Mouse (Mus musculus): ENCODE results near the gene Gpatch2. TPM values are rescaled to one million over a fixed set of nuclear protein-coding genes. Genes with fewer than 3 reads are reported as not detected.

The Gpatch2 gene
- polyA plus RNA-seq, 1 experiment, result 5.3 TPM

DNA sequence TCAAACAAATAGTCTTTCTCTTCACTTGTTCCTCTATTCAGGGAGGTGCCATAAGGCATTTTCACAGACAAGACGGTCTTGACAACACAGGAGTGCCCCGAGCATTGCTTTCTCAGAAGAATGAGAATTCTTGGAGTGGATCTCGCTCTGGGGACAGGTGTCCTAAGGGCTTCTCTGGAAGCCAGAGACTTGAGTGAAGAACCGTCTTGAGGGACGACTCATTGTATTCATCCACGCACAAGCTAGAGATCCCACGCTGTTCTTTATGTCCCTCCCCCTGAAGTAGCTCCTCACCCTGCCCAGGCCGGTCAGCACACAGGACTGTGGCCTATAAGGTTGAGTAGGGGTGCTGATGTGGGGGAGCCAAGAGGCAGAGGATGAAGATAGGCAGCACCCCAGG lies 141.6 kb downstream of the Gpatch2 start:
- TF ChIP-seq CEBPB (IDR thresholded peaks at IDR 0.05; ENCODE audit: insufficient read depth, poor library complexity, severe bottlenecking) (no peak), MYOG (IDR thresholded peaks at IDR 0.05; ENCODE audit: control insufficient read depth in 1 of 3, insufficient read depth in 1 of 3, insufficient read length in 2 of 3, low read depth in 2 of 3) (no peak), MYOD1 (IDR thresholded peaks at IDR 0.05; ENCODE audit: control insufficient read depth in 1 of 3, insufficient read length in 2 of 3, low read depth in 2 of 3) (no peak)
- H3ac ChIP-seq (ENCODE audit: control insufficient read depth, insufficient read length), result no peak overlapping the region

DNA sequence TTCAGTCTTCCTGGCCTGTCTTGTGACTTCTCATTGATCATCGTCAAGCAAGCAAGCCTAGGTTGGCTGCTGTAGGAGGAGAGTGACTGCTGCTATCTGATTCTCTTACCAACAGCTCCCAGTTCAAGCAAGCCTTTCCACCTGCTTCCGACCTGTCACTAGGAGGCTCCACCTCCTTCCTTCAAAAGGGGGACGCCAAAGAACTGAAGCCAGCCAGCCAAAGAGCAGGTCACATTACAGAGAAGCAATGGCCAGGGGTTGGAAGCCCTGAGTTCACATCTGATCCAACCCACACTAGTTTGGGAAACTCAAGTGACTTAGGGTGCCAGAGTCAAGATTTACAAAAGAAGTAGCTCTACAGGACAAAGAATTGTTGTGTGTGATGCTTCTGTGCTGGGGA lies 144.9 kb downstream of the Gpatch2 start:
- Histone ChIP-seq H3ac (ENCODE audit: control insufficient read depth, insufficient read length) (no peak overlapping the region), H3K36me3 (ENCODE audit: control insufficient read depth, insufficient read depth) (no peaks in the 10 kb centered on the region), H3K27me3 (ENCODE audit: control insufficient read depth, insufficient read depth, insufficient read length) (no peaks in the 10 kb centered on the region), H3K4me3 (no peak overlapping the region), H3K4me2 (ENCODE audit: low read depth) (no peak overlapping the region), H3K79me2 (ENCODE audit: control insufficient read depth, insufficient read depth) (no peaks in the 10 kb centered on the region)
- TF ChIP-seq SRF (IDR thresholded peaks at IDR 0.05; ENCODE audit: control insufficient read depth, insufficient read length, low read depth) (no peak), TCF3 (IDR thresholded peaks at IDR 0.05; ENCODE audit: insufficient read length, low read depth) (no peak), POLR2A (IDR thresholded peaks at IDR 0.05; ENCODE audit: insufficient read length, low read depth) (no peak), MYOD1 (IDR thresholded peaks at IDR 0.05; ENCODE audit: control insufficient read depth in 1 of 3, insufficient read length in 2 of 3, low read depth in 2 of 3) (no peak), E2F4 (IDR thresholded peaks at IDR 0.05; ENCODE audit: insufficient read depth) (no peak)

More for the DNA sequence above, 141.6 kb downstream of the Gpatch2 start:
- Histone ChIP-seq H3K4me3 (no peak overlapping the region), H3K79me2 (ENCODE audit: control insufficient read depth, insufficient read depth) (no peaks in the 10 kb centered on the region), H3K27me3 (ENCODE audit: control insufficient read depth, insufficient read depth, insufficient read length) (no peaks in the 10 kb centered on the region), H3K4me2 (ENCODE audit: low read depth) (no peak overlapping the region), H3K36me3 (ENCODE audit: control insufficient read depth, insufficient read depth) (no peaks in the 10 kb centered on the region)

- Histone ChIP-seq H3K27me3 (ENCODE audit: control insufficient read depth, insufficient read depth, insufficient read length) (no peaks in the 10 kb centered on the region), H3K4me2 (ENCODE audit: low read depth) (no peak overlapping the region), H3K36me3 (ENCODE audit: control insufficient read depth, insufficient read depth) (no peaks in the 10 kb centered on the region), H3ac (ENCODE audit: control insufficient read depth, insufficient read length) (no peak overlapping the region), H3K79me2 (ENCODE audit: control insufficient read depth, insufficient read depth) (no peaks in the 10 kb centered on the region), H3K4me3 (no peak overlapping the region)
- TF ChIP-seq TCF3 (IDR thresholded peaks at IDR 0.05; ENCODE audit: insufficient read length, low read depth) (no peak), E2F4 (IDR thresholded peaks at IDR 0.05; ENCODE audit: insufficient read depth) (no peak), USF1 (IDR thresholded peaks at IDR 0.05; ENCODE audit: low read depth) (no peak), SRF (IDR thresholded peaks at IDR 0.05; ENCODE audit: control insufficient read depth, insufficient read length, low read depth) (no peak), REST (IDR thresholded peaks at IDR 0.05; ENCODE audit: insufficient read depth, insufficient read length) (no peak), MAX (IDR thresholded peaks at IDR 0.05; ENCODE audit: low read depth) (no peak), MYOG (IDR thresholded peaks at IDR 0.05; ENCODE audit: control insufficient read depth in 1 of 3, insufficient read depth in 1 of 3, insufficient read length in 2 of 3, low read depth in 2 of 3) (no peak), TCF12 (IDR thresholded peaks at IDR 0.05; ENCODE audit: insufficient read depth, poor library complexity, severe bottlenecking) (no peak), MYOD1 (IDR thresholded peaks at IDR 0.05; ENCODE audit: control insufficient read depth in 1 of 3, insufficient read length in 2 of 3, low read depth in 2 of 3) (no peak), POLR2A (IDR thresholded peaks at IDR 0.05; ENCODE audit: insufficient read length, low read depth) (no peak), POLR2AphosphoS2 (IDR thresholded peaks at IDR 0.05; ENCODE audit: insufficient read length, low read depth) (no peak)
These were observed 147.2 kb downstream of the Gpatch2 start for GRCm38 (mm10) chr1:187362536-187362935.

- H3K4me2 ChIP-seq (ENCODE audit: low read depth), result no peak overlapping the region
- H3K36me3 ChIP-seq (ENCODE audit: control insufficient read depth, insufficient read depth), result no peaks in the 10 kb centered on the region
- H3K4me3 ChIP-seq, result no peak overlapping the region
- TF ChIP-seq MAX (IDR thresholded peaks at IDR 0.05; ENCODE audit: low read depth) (no peak), TCF12 (IDR thresholded peaks at IDR 0.05; ENCODE audit: insufficient read depth, poor library complexity, severe bottlenecking) (no peak), MYOG (IDR thresholded peaks at IDR 0.05; ENCODE audit: control insufficient read depth in 1 of 3, insufficient read depth in 1 of 3, insufficient read length in 2 of 3, low read depth in 2 of 3) (no peak), SRF (IDR thresholded peaks at IDR 0.05; ENCODE audit: control insufficient read depth, insufficient read length, low read depth) (no peak), USF1 (IDR thresholded peaks at IDR 0.05; ENCODE audit: low read depth) (no peak)
- no peaks in the 10 kb centered on the region for H3K79me2 ChIP-seq (ENCODE audit: control insufficient read depth, insufficient read depth)
- no peak overlapping the region for H3ac ChIP-seq (ENCODE audit: control insufficient read depth, insufficient read length)
- H3K27me3 ChIP-seq (ENCODE audit: control insufficient read depth, insufficient read depth, insufficient read length), result no peaks in the 10 kb centered on the region
These were observed 150.1 kb downstream of the Gpatch2 start for GRCm38 (mm10) chr1:187365424-187365823.

GRCm38 (mm10) chr1:187366806-187367205 lies 151.5 kb downstream of the Gpatch2 start:
- TF ChIP-seq REST (IDR thresholded peaks at IDR 0.05; ENCODE audit: insufficient read depth, insufficient read length) (no peak), SRF (IDR thresholded peaks at IDR 0.05; ENCODE audit: control insufficient read depth, insufficient read length, low read depth) (no peak), USF1 (IDR thresholded peaks at IDR 0.05; ENCODE audit: low read depth) (no peak), MYOD1 (IDR thresholded peaks at IDR 0.05; ENCODE audit: control insufficient read depth in 1 of 3, insufficient read length in 2 of 3, low read depth in 2 of 3) (no peak)
- H3K27me3 ChIP-seq (ENCODE audit: control insufficient read depth, insufficient read depth, insufficient read length), result no peaks in the 10 kb centered on the region
- no peak overlapping the region for H3K4me3 ChIP-seq
- no peak overlapping the region for H3K4me2 ChIP-seq (ENCODE audit: low read depth)
- no peak overlapping the region for H3ac ChIP-seq (ENCODE audit: control insufficient read depth, insufficient read length)
- no peaks in the 10 kb centered on the region for H3K79me2 ChIP-seq (ENCODE audit: control insufficient read depth, insufficient read depth)
- H3K36me3 ChIP-seq (ENCODE audit: control insufficient read depth, insufficient read depth), result no peaks in the 10 kb centered on the region

DNA sequence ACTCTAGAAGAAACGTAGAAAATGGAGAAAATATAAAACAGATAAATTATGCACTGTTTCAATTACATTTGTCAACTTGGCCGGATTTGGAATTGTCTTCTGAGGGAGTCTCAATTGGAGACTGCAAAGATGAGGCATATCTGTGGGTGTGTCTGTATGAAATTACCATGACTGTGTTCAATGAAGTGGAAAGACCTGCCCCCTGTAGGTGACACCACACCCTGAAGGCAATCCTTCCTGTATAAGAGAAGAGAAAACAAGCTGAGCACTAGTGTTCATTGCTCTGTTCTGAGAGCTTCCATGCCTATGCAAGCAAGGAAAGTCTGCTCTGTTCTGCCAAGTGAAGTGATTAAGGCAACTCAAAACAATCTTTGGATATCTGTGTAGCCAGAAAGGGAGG lies 153.7 kb downstream of the Gpatch2 start:
- no peak for TF ChIP-seq TCF3 (IDR thresholded peaks at IDR 0.05; ENCODE audit: insufficient read length, low read depth)
- no peak for TF ChIP-seq MAX (IDR thresholded peaks at IDR 0.05; ENCODE audit: low read depth)
- no peak for TF ChIP-seq TCF12 (IDR thresholded peaks at IDR 0.05; ENCODE audit: insufficient read depth, poor library complexity, severe bottlenecking)
- TF ChIP-seq MYOD1 (IDR thresholded peaks at IDR 0.05; ENCODE audit: control insufficient read depth in 1 of 3, insufficient read length in 2 of 3, low read depth in 2 of 3), result no peak
- no peak for TF ChIP-seq CEBPB (IDR thresholded peaks at IDR 0.05; ENCODE audit: insufficient read depth, poor library complexity, severe bottlenecking)
- no peak for TF ChIP-seq SRF (IDR thresholded peaks at IDR 0.05; ENCODE audit: control insufficient read depth, insufficient read length, low read depth)
- TF ChIP-seq REST (IDR thresholded peaks at IDR 0.05; ENCODE audit: insufficient read depth, insufficient read length), result no peak
- TF ChIP-seq POLR2A (IDR thresholded peaks at IDR 0.05; ENCODE audit: insufficient read length, low read depth), result no peak
- TF ChIP-seq MYOG (IDR thresholded peaks at IDR 0.05; ENCODE audit: control insufficient read depth in 1 of 3, insufficient read depth in 1 of 3, insufficient read length in 2 of 3, low read depth in 2 of 3), result no peak
- TF ChIP-seq USF1 (IDR thresholded peaks at IDR 0.05; ENCODE audit: low read depth), result no peak
- TF ChIP-seq E2F4 (IDR thresholded peaks at IDR 0.05; ENCODE audit: insufficient read depth), result no peak
- no peak for TF ChIP-seq POLR2AphosphoS2 (IDR thresholded peaks at IDR 0.05; ENCODE audit: insufficient read length, low read depth)
- H3K4me3 ChIP-seq, result no peak overlapping the region

More for the DNA sequence above, 153.7 kb downstream of the Gpatch2 start:
- H3K4me2 ChIP-seq (ENCODE audit: low read depth), result no peak overlapping the region
- no peaks in the 10 kb centered on the region for H3K36me3 ChIP-seq (ENCODE audit: control insufficient read depth, insufficient read depth)
- no peaks in the 10 kb centered on the region for H3K27me3 ChIP-seq (ENCODE audit: control insufficient read depth, insufficient read depth, insufficient read length)
- H3ac ChIP-seq (ENCODE audit: control insufficient read depth, insufficient read length), result no peak overlapping the region
- no peaks in the 10 kb centered on the region for H3K79me2 ChIP-seq (ENCODE audit: control insufficient read depth, insufficient read depth)

Data from myocyte (in vitro differentiated cells).